Mouse (Mus musculus) ES-E14 (cell line): ENCODE measurements around the gene Nav2.

Experiments used
- HCFC1 ChIP-seq: IDR thresholded peaks from 2 replicates; pipeline ENCODE4 v1.6.1; 2012; ENCODE audit warnings: low read length, inconsistent platforms, borderline replicate concordance; ENCODE audit not compliant: insufficient read depth
- ZNF384 ChIP-seq: IDR thresholded peaks from 2 replicates; pipeline ENCODE4 v1.6.1; 2012; ENCODE audit warnings: low read depth, low read length, inconsistent platforms

DNA sequence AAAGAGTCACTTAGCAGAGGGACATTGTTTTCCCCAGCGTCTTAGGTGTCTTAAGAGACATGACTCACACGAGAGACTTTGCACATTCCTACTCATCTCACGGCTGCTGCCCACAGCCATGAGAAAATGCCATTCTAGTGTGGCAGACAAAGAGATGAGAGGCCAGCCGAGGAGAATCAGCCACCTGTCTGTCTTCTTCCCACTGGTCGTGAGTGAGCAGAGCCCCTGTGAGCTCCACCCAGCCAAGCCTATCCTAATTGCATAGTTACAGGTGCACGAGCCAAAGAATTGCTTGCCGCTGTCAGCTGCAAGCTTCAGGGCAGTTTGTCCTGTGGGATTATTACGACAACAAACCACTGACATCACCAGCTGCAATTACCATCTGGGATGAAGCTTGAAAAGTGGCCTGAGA is 167.8 kb downstream of the Nav2 start:
- no peak for TF ChIP-seq ZNF384
- no peak for TF ChIP-seq HCFC1
